Mouse (Mus musculus): Measurements from ENCODE around the gene Gm28308. TPM values are rescaled to one million over a fixed set of nuclear protein-coding genes. Genes with fewer than 3 reads are reported as not detected.

The Gm28308 gene
- polyA plus RNA-seq, 1 experiment from 2014 or later: not detected

GRCm38 (mm10) chr6:52228475-52229465, 15.6 kb upstream of the Gm28308 start:
- Histone ChIP-seq H3K9ac (ENCODE audit: low read length) (no peak overlapping the region), H3K36me3 (ENCODE audit: control insufficient read depth, insufficient read depth) (no peaks in the 10 kb centered on the region), H3K4me3 (ENCODE audit: low read length) (no peak overlapping the region), H3K4me2 (ENCODE audit: low read depth, low read length) (no peak overlapping the region), H3K4me1 (ENCODE audit: control insufficient read depth, insufficient read depth, low read length) (no peaks in the 10 kb centered on the region), H3K27me3 (ENCODE audit: control insufficient read depth, insufficient read depth, low read length) (peaks cover 83% of the 10 kb centered on the region), H3K9me3 (replicated peaks; ENCODE audit: control insufficient read depth, low read length) (no peaks in the 10 kb centered on the region), H3K27ac (ENCODE audit: low read length) (no peak overlapping the region)
- ATAC-seq (replicated peaks; ENCODE audit: extremely low read depth, insufficient read depth, low FRiP score): no peak
- WGBS: 2% methylated on average over 38 of the region's 38 CpGs

GRCm38 (mm10) chr6:52227470-52228222, 14.5 kb upstream of the Gm28308 start:
- peaks cover 86% of the 10 kb centered on the region for H3K27me3 ChIP-seq (ENCODE audit: control insufficient read depth, insufficient read depth, low read length)
- WGBS: 9% methylated on average over 11 of the region's 11 CpGs
- H3K4me2 ChIP-seq (ENCODE audit: low read depth, low read length): no peak overlapping the region
- no peaks in the 10 kb centered on the region for H3K36me3 ChIP-seq (ENCODE audit: control insufficient read depth, insufficient read depth)
- H3K27ac ChIP-seq (ENCODE audit: low read length): no peak overlapping the region
- ATAC-seq (replicated peaks; ENCODE audit: extremely low read depth, insufficient read depth, low FRiP score): no peak
- no peak overlapping the region for H3K4me3 ChIP-seq (ENCODE audit: low read length)
- H3K9me3 ChIP-seq (replicated peaks; ENCODE audit: control insufficient read depth, low read length): no peaks in the 10 kb centered on the region
- H3K9ac ChIP-seq (ENCODE audit: low read length): no peak overlapping the region
- H3K4me1 ChIP-seq (ENCODE audit: control insufficient read depth, insufficient read depth, low read length): no peaks in the 10 kb centered on the region

- H3K4me1 ChIP-seq (ENCODE audit: control insufficient read depth, insufficient read depth, low read length): no peaks in the 10 kb centered on the region; the same call in 1 of the 2 replicates
- no peak overlapping the region for H3K4me2 ChIP-seq (ENCODE audit: low read depth, low read length)
- H3K27me3 ChIP-seq (ENCODE audit: control insufficient read depth, insufficient read depth, low read length): peaks cover 88% of the 10 kb centered on the region
- H3K9ac ChIP-seq (ENCODE audit: low read length): no peak overlapping the region
- WGBS: 6% methylated on average over 26 of the region's 26 CpGs
- no peak overlapping the region for H3K27ac ChIP-seq (ENCODE audit: low read length)
- no peaks in the 10 kb centered on the region for H3K36me3 ChIP-seq (ENCODE audit: control insufficient read depth, insufficient read depth)
- ATAC-seq (replicated peaks; ENCODE audit: extremely low read depth, insufficient read depth, low FRiP score): no peak
- no peaks in the 10 kb centered on the region for H3K9me3 ChIP-seq (replicated peaks; ENCODE audit: control insufficient read depth, low read length)
- H3K4me3 ChIP-seq (ENCODE audit: low read length): no peak overlapping the region
Measured at GRCm38 (mm10) chr6:52226569-52227257, 13.6 kb upstream of the Gm28308 start.

DNA sequence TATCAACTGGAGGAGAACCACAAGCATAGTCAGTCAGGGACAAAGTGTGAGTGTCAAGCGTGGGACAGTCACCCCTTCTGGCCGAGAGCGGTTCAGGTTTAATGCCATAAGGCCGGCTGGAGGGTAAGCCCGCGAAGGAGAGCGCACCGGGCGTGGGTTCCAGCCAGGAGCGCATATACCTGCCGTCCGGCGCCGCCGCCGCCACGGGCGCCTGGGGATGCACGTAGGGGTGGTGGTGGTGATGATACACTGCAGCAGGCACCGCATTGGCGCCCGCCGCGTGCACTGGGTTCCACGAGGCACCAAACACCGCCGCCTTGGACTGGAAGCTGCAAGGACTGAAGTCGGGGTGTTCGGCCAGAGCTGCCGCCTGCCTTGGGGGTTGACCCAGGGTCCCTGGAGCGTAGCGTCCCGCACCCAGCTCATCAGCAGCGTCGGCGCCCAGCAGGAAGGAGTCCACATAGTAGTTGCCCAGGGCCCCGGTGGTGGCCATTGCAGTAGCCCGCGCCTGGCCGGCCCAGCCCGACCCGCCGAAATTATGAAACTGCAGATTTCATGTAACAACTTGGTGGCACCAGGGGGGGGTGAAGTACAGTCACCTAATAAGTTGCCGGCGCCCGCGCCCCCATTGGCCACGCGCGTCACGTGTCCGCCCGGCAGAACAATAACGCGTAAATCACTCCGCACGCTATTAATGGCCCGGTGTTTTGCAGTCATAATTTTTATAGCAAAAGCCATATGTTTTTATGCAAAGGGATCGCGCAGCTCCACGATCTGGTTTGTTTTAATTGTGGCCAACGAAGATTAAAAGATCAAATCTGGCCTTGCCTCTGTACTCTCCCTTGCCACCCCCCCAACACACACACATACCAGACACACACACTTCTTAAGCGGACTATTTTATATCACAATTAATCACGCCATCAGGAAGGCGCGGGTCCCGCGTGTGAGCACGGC, 12.8 kb upstream of the Gm28308 start:
- ATAC-seq (replicated peaks; ENCODE audit: extremely low read depth, insufficient read depth, low FRiP score): no peak
- H3K9me3 ChIP-seq (replicated peaks; ENCODE audit: control insufficient read depth, low read length): no peaks in the 10 kb centered on the region
- peaks cover 3% of the 10 kb centered on the region for H3K4me1 ChIP-seq (ENCODE audit: control insufficient read depth, insufficient read depth, low read length)
- no peaks in the 10 kb centered on the region for H3K36me3 ChIP-seq (ENCODE audit: control insufficient read depth, insufficient read depth)
- 2% methylated on average over 69 of the region's 69 CpGs for WGBS
- no peak overlapping the region for H3K9ac ChIP-seq (ENCODE audit: low read length)
- no peak overlapping the region for H3K4me2 ChIP-seq (ENCODE audit: low read depth, low read length)
- H3K27ac ChIP-seq (ENCODE audit: low read length): no peak overlapping the region
- H3K4me3 ChIP-seq (ENCODE audit: low read length): no peak overlapping the region
- peaks cover 91% of the 10 kb centered on the region for H3K27me3 ChIP-seq (ENCODE audit: control insufficient read depth, insufficient read depth, low read length)

DNA sequence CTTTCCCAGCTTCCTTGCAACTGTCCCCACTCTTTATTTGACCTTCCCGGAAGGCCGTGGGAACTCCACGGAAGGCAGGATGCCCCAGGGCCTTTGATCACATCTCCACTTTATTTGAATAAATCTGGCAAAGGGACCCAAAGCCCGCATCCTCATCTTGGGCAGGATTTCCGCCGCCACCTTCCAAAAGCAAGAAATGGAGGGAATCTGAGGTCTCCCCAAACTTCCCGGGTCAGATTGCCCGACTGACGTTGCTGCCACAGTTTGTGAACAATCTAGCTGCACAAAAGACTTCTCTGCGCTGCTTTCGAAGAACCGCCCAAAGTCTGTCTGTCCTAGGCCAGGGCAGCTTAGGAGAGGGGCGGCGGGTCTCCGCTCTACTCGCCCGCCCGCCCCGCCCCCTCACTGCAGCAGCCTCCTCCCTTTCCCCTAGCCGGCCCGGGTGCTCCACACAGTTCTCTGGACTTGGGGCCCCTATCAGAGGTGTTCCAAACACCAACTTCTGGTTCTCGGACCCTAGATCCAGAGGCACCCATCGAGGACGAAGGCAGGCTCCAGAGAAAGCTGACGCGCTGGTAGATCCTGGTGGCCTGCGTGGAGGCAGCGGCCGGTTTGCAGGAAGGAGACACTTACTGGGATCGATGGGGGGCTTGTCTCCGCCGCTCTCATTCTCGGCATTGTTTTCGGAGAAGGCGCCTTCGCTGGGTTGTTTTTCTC, 11.9 kb upstream of the Gm28308 start:
- Histone ChIP-seq H3K9ac (ENCODE audit: low read length) (no peak overlapping the region), H3K36me3 (ENCODE audit: control insufficient read depth, insufficient read depth) (no peaks in the 10 kb centered on the region), H3K4me3 (ENCODE audit: low read length) (no peak overlapping the region), H3K27me3 (ENCODE audit: control insufficient read depth, insufficient read depth, low read length) (peaks cover 93% of the 10 kb centered on the region), H3K9me3 (replicated peaks; ENCODE audit: control insufficient read depth, low read length) (no peaks in the 10 kb centered on the region), H3K4me2 (ENCODE audit: low read depth, low read length) (no peak overlapping the region), H3K4me1 (ENCODE audit: control insufficient read depth, insufficient read depth, low read length) (peaks cover 3% of the 10 kb centered on the region), H3K27ac (ENCODE audit: low read length) (no peak overlapping the region)
- 2% methylated on average over 36 of the region's 36 CpGs for WGBS
- ATAC-seq (replicated peaks; ENCODE audit: extremely low read depth, insufficient read depth, low FRiP score): no peak

DNA sequence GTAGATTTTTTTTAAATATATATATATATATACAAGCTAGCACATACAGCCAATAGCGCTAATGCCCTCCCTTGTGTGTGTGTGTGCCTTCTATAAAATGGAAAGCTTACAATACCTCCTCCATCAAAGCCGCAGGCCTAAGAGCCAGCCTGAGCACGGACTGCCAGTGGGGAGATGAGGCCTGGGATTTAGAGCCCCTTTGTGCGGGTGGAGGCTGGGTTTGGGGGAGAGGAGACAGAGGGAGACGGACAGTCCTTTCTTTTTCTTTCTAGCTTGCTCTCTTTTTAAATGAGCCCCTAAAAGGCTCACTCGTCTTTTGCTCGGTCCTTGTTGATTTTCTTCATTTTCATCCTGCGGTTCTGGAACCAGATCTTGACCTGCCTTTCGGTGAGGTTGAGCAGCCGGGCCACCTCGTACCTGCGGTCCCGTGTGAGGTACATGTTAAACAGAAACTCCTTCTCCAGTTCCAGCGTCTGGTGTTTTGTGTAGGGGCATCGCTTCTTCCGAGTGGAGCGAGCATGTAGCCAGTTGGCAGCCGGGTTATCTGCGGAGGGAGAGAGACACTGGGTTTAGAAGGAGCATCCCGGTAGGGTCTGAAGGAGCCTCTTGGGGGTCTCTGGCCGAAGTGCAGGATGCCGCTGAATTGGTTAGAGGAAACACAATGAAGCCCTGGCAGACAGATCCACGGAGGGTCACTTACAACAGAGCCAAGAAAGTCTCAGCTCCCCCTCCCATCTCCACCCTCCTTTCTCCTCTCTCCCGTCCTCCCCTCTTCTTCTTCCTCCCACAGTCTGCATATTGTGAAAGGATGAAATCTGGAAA, 11.0 kb upstream of the Gm28308 start:
- no peak overlapping the region for H3K4me3 ChIP-seq (ENCODE audit: low read length)
- peaks cover 93% of the 10 kb centered on the region for H3K27me3 ChIP-seq (ENCODE audit: control insufficient read depth, insufficient read depth, low read length)
- no peak overlapping the region for H3K4me2 ChIP-seq (ENCODE audit: low read depth, low read length)
- no peak overlapping the region for H3K9ac ChIP-seq (ENCODE audit: low read length)
- H3K36me3 ChIP-seq (ENCODE audit: control insufficient read depth, insufficient read depth): no peaks in the 10 kb centered on the region
- peaks cover 3% of the 10 kb centered on the region for H3K4me1 ChIP-seq (ENCODE audit: control insufficient read depth, insufficient read depth, low read length)
- 6% methylated on average over 24 of the region's 24 CpGs for WGBS
- H3K27ac ChIP-seq (ENCODE audit: low read length): no peak overlapping the region
- no peak for ATAC-seq (replicated peaks; ENCODE audit: extremely low read depth, insufficient read depth, low FRiP score)
- H3K9me3 ChIP-seq (replicated peaks; ENCODE audit: control insufficient read depth, low read length): no peaks in the 10 kb centered on the region

DNA sequence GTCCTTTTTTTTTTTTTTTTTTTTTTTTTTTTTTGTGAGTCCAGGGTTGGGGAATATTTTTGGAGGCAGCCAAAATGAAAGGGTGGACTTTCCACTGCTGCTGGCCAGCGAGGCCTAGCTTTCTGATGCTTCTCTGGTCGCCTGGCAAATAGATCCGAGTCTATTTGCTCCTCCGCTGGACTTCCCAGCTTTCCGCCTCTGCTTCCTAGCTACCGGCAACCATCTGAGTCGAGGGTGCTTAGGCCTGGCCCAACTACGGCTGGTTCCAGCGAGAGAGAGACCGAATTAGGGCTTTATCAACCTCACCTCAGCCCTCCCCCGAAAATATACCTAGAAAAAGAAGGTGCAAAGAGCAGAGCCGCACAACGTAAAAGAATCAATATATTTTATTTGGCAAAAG, 9.6 kb upstream of the Gm28308 start:
- Histone ChIP-seq H3K9me3 (replicated peaks; ENCODE audit: control insufficient read depth, low read length) (no peaks in the 10 kb centered on the region), H3K27me3 (ENCODE audit: control insufficient read depth, insufficient read depth, low read length) (peaks cover 96% of the 10 kb centered on the region), H3K9ac (ENCODE audit: low read length) (no peak overlapping the region), H3K4me3 (ENCODE audit: low read length) (no peak overlapping the region), H3K4me2 (ENCODE audit: low read depth, low read length) (no peak overlapping the region), H3K27ac (ENCODE audit: low read length) (no peak overlapping the region), H3K36me3 (ENCODE audit: control insufficient read depth, insufficient read depth) (no peaks in the 10 kb centered on the region), H3K4me1 (ENCODE audit: control insufficient read depth, insufficient read depth, low read length) (peaks cover 3% of the 10 kb centered on the region)
- WGBS: 26% methylated on average over 13 of the region's 13 CpGs
- no peak for ATAC-seq (replicated peaks; ENCODE audit: extremely low read depth, insufficient read depth, low FRiP score)

Data from heart, embryonic 16.5 days (tissue).